Mouse (Mus musculus) embryonic facial prominence, embryonic 11.5 days (tissue): Measurements from ENCODE around the gene Gm3415. TPM values are rescaled to one million over a fixed set of nuclear protein-coding genes. Genes with fewer than 3 reads are reported as not detected.
"Not testable (repeated sequence)": the region's sequence is repeated elsewhere in the genome, so short reads cannot be mapped to it uniquely, and the experiment has no call there.

Source experiments
- ATAC-seq: fragments of 200-750 bp; cut with Nextera tagmentation; replicated peaks from 2 replicates; pipeline ENCODE4 v1.8.0; 2017; ENCODE audit warnings: low read depth; ENCODE audit not compliant: insufficient number of reproducible peaks, low FRiP score, low TSS enrichment
- DNase-seq: peaks from one replicate; pipeline ENCODE4 v3.0.0-alpha.2; 2015; ENCODE audit warnings: low spot score
- H3K27ac ChIP-seq: fragments of 300-500 bp; sonication (generic); replicated peaks from 2 replicates; pipeline ENCODE4 v1.5.1; 2014; ENCODE audit warnings: mild to moderate bottlenecking, low read depth, low read length, control low read depth
- H3K27me3 ChIP-seq: fragments of 300-500 bp; sonication (generic); 2 replicates; pipeline ENCODE4 v1.6.1; 2014; ENCODE audit warnings: mild to moderate bottlenecking, low read length, moderate library complexity, mixed read lengths; ENCODE audit not compliant: control insufficient read depth, insufficient read depth
- H3K36me3 ChIP-seq: fragments of 300-500 bp; sonication (generic); replicated peaks from 2 replicates; pipeline ENCODE4 v1.6.1; 2014; ENCODE audit warnings: low read depth, mild to moderate bottlenecking, low read length, moderate library complexity, mixed read lengths; ENCODE audit not compliant: control insufficient read depth, insufficient read depth
- H3K4me1 ChIP-seq: fragments of 300-500 bp; sonication (generic); 2 replicates; pipeline ENCODE4 v1.6.1; 2014; ENCODE audit warnings: low read length, mixed read lengths; ENCODE audit not compliant: control insufficient read depth, insufficient read depth
- H3K4me2 ChIP-seq: fragments of 300-500 bp; sonication (generic); 2 replicates; pipeline ENCODE4 v1.6.1; 2014; ENCODE audit warnings: low read depth, mild to moderate bottlenecking, control low read depth, low read length, moderate library complexity
- H3K4me3 ChIP-seq: fragments of 300-500 bp; sonication (generic); 2 replicates; pipeline ENCODE4 v1.5.1; 2014; ENCODE audit warnings: low read depth, low read length, control low read depth
- H3K9ac ChIP-seq: fragments of 300-500 bp; sonication (generic); replicated peaks from 2 replicates; pipeline ENCODE4 v1.6.1; 2014; ENCODE audit warnings: mild to moderate bottlenecking, control low read depth, low read length
- H3K9me3 ChIP-seq: fragments of 300-500 bp; sonication (generic); replicated peaks from 2 replicates; pipeline ENCODE4 v1.6.1; 2016; ENCODE audit warnings: mild to moderate bottlenecking, low read length, inconsistent platforms, mixed read lengths; ENCODE audit not compliant: control insufficient read depth
- WGBS: fragments of 180-500 bp; shearing (Covaris S2); extraction: QIAGEN DNeasy Blood & Tissue Kit; methylation state at CpG from one replicate; pipeline ENCODE4 v1.1.7; 2014; 5-methylcytosine and 5-hydroxymethylcytosine counted together
- polyA plus RNA-seq: library from polyadenylated mRNA; unstranded; fragments of >200 nt; fragmentation: Nextera tagmentation; extraction: Ambion mirVana; gene quantifications from 2 replicates; pipeline ENCODE4 v1.2.1, GENCODE M21; 2014

Gm3415 gene
- polyA plus RNA-seq, 1 experiment from 2014 or later: not detected

- ATAC-seq: peak; percentile 85
- no peak overlapping the region for H3K4me2 ChIP-seq
- DNase-seq: peak; percentile 45
- WGBS: 43% methylated on average over 5 of the region's 5 CpGs
- H3K4me3 ChIP-seq: no peak overlapping the region
- H3K36me3 ChIP-seq: no peaks in the 10 kb centered on the region
- H3K9ac ChIP-seq: no peak overlapping the region
- H3K9me3 ChIP-seq: no peaks in the 10 kb centered on the region
- no peak overlapping the region for H3K27ac ChIP-seq
- H3K4me1 ChIP-seq: no peaks in the 10 kb centered on the region
- H3K27me3 ChIP-seq: no peaks in the 10 kb centered on the region
Measured at GRCm38 (mm10) chr5:146592580-146592979, 36.6 kb downstream of the Gm3415 start.

GRCm38 (mm10) chr5:146596612-146597502, 40.9 kb downstream of the Gm3415 start:
- Histone ChIP-seq H3K27me3 (no peaks in the 10 kb centered on the region), H3K9me3 (no peaks in the 10 kb centered on the region), H3K4me3 (no peak overlapping the region), H3K27ac (no peak overlapping the region), H3K36me3 (no peaks in the 10 kb centered on the region), H3K4me1 (no peaks in the 10 kb centered on the region), H3K9ac (no peak overlapping the region), H3K4me2 (no peak overlapping the region)
- DNase-seq (no peak), ATAC-seq (no peak)
- 85% methylated on average over 18 of the region's 18 CpGs for WGBS

- H3K27ac ChIP-seq: no peak overlapping the region
- H3K9ac ChIP-seq: no peak overlapping the region
- no peak for ATAC-seq
- H3K9me3 ChIP-seq: no peaks in the 10 kb centered on the region
- H3K4me2 ChIP-seq: no peak overlapping the region
- DNase-seq: no peak
- WGBS: 93% methylated on average over 10 of the region's 10 CpGs
- no peak overlapping the region for H3K4me3 ChIP-seq
- H3K36me3 ChIP-seq: no peaks in the 10 kb centered on the region
- H3K27me3 ChIP-seq: no peaks in the 10 kb centered on the region
- H3K4me1 ChIP-seq: no peaks in the 10 kb centered on the region
Measured at GRCm38 (mm10) chr5:146597503-146597874, 41.6 kb downstream of the Gm3415 start.

- no peaks in the 10 kb centered on the region for H3K36me3 ChIP-seq
- no peak overlapping the region for H3K4me2 ChIP-seq
- H3K9ac ChIP-seq: no peak overlapping the region
- no peak overlapping the region for H3K4me3 ChIP-seq
- H3K27ac ChIP-seq: no peak overlapping the region
- H3K27me3 ChIP-seq: no peaks in the 10 kb centered on the region
- WGBS: 90% methylated on average over 27 of the region's 27 CpGs
- ATAC-seq: no peak
- no peaks in the 10 kb centered on the region for H3K9me3 ChIP-seq
- H3K4me1 ChIP-seq: no peaks in the 10 kb centered on the region
- DNase-seq: no peak
Measured at GRCm38 (mm10) chr5:146598215-146599119, 42.5 kb downstream of the Gm3415 start.

- 86% methylated on average over 7 of the region's 7 CpGs for WGBS
- H3K4me1 ChIP-seq, H3K4me3 ChIP-seq, DNase-seq, H3K27ac ChIP-seq, H3K36me3 ChIP-seq, H3K9me3 ChIP-seq, H3K4me2 ChIP-seq, ATAC-seq, H3K27me3 ChIP-seq, H3K9ac ChIP-seq: not testable (repeated sequence)
Measured at GRCm38 (mm10) chr5:146599216-146599615, 43.3 kb downstream of the Gm3415 start.

GRCm38 (mm10) chr5:146599970-146600369, 44.0 kb downstream of the Gm3415 start:
- Histone ChIP-seq H3K27ac (no peak overlapping the region), H3K9ac (no peak overlapping the region), H3K36me3 (no peaks in the 10 kb centered on the region), H3K4me3 (no peak overlapping the region), H3K27me3 (no peaks in the 10 kb centered on the region), H3K4me1 (no peaks in the 10 kb centered on the region), H3K4me2 (no peak overlapping the region), H3K9me3 (no peaks in the 10 kb centered on the region)
- ATAC-seq (no peak), DNase-seq (no peak)
- WGBS: 77% methylated on average over 5 of the region's 5 CpGs

- Histone ChIP-seq H3K9ac (no peak overlapping the region), H3K4me1 (peaks cover 2% of the 10 kb centered on the region; the same call in 1 of the 2 replicates), H3K27ac (no peak overlapping the region), H3K9me3 (no peaks in the 10 kb centered on the region), H3K4me2 (no peak overlapping the region), H3K27me3 (no peaks in the 10 kb centered on the region), H3K4me3 (no peak overlapping the region), H3K36me3 (no peaks in the 10 kb centered on the region)
- ATAC-seq (no peak), DNase-seq (no peak)
- 85% methylated on average over 5 of the region's 5 CpGs for WGBS
Measured at GRCm38 (mm10) chr5:146606221-146606620, 50.3 kb downstream of the Gm3415 start.

- no peaks in the 10 kb centered on the region for H3K9me3 ChIP-seq
- no peak overlapping the region for H3K4me3 ChIP-seq
- H3K36me3 ChIP-seq: no peaks in the 10 kb centered on the region
- no peak overlapping the region for H3K27ac ChIP-seq
- DNase-seq (no peak), ATAC-seq (no peak)
- no peak overlapping the region for H3K4me2 ChIP-seq
- WGBS: 81% methylated on average over 5 of the region's 5 CpGs
- peaks cover 2% of the 10 kb centered on the region; the same call in 1 of the 2 replicates for H3K4me1 ChIP-seq
- H3K9ac ChIP-seq: no peak overlapping the region
- H3K27me3 ChIP-seq: no peaks in the 10 kb centered on the region
Measured at GRCm38 (mm10) chr5:146606895-146607294, 51.0 kb downstream of the Gm3415 start.
